Mouse (Mus musculus) forebrain, embryonic 14.5 days (tissue): ENCODE measurements at regions not wholly inside any gene's neighbourhood (a gene's known extent, or its start where the extent isn't known, plus 50 kb on each side); places are given as distances from the start of the nearest gene placed in this dataset.

Source experiments
- ATAC-seq: fragments of 200-750 bp; cut with Nextera tagmentation; 2 replicates; pipeline ENCODE4 v1.8.0; 2017; ENCODE audit warnings: mild to moderate bottlenecking, moderate library complexity
- DNase-seq: peaks from one replicate; pipeline ENCODE4 v3.0.0-alpha.2; 2015; ENCODE audit warnings: low spot score
- H3K27ac ChIP-seq: fragments of 300-500 bp; sonication (generic); 2 replicates; pipeline ENCODE4 v1.5.1; 2014; ENCODE audit warnings: low read depth, mild to moderate bottlenecking, control low read depth, low read length, moderate library complexity
- H3K27me3 ChIP-seq: fragments of 300-500 bp; sonication (generic); replicated peaks from 2 replicates; pipeline ENCODE4 v1.6.1; 2014; ENCODE audit warnings: low read length, control low read depth, mixed read lengths; ENCODE audit not compliant: control insufficient read depth, insufficient read depth
- H3K36me3 ChIP-seq: fragments of 300-500 bp; sonication (generic); 2 replicates; pipeline ENCODE4 v1.6.1; 2014; ENCODE audit warnings: low read length, control low read depth; ENCODE audit not compliant: control insufficient read depth, insufficient read depth
- H3K4me1 ChIP-seq: fragments of 300-500 bp; sonication (generic); 2 replicates; pipeline ENCODE4 v1.6.1; 2014; ENCODE audit warnings: antibody characterized with exemption, low read length, control low read depth; ENCODE audit not compliant: control insufficient read depth, insufficient read depth
- H3K4me2 ChIP-seq: fragments of 300-500 bp; sonication (generic); 2 replicates; pipeline ENCODE4 v1.6.1; 2014; ENCODE audit warnings: mild to moderate bottlenecking, control low read depth, low read length
- H3K4me3 ChIP-seq: fragments of 300-500 bp; sonication (generic); 2 replicates; pipeline ENCODE4 v1.5.1; 2014; ENCODE audit warnings: low read depth, low read length, control low read depth
- H3K9ac ChIP-seq: fragments of 300-500 bp; sonication (generic); 2 replicates; pipeline ENCODE4 v1.6.1; 2014; ENCODE audit warnings: mild to moderate bottlenecking, low read length, control low read depth, moderate library complexity
- H3K9me3 ChIP-seq: fragments of 300-500 bp; sonication (generic); replicated peaks from 2 replicates; pipeline ENCODE4 v1.6.1; 2016; ENCODE audit warnings: low read length, control low read depth, mixed read lengths; ENCODE audit not compliant: control insufficient read depth
- WGBS: fragments of 180-500 bp; shearing (Covaris S2); extraction: QIAGEN DNeasy Blood & Tissue Kit; methylation state at CpG from one replicate; pipeline ENCODE4 v1.1.7; 2014; 5-methylcytosine and 5-hydroxymethylcytosine counted together

DNA sequence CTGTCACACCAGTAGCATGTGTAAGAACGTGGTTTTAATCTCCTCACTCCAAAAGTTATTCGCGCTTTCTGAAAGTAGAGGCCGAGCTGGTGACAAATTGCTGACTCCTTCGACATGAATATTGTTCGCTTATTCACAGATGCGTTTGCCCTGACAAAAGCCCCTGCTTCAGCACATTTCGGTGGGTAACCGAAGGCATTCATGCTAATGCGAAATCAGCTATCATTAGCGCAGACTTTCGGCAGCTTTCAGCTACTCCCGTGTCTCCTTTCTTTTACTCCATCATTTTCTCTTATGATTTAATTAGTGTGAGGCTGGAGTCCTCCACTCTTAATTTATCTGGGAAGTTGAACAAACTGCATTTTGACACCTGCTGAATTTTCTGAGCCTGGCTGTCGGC lies 681.9 kb upstream of the Fam160b2 start:
- H3K4me2 ChIP-seq: no peak overlapping the region
- ATAC-seq: no peak
- H3K9me3 ChIP-seq: no peaks in the 10 kb centered on the region
- H3K27me3 ChIP-seq: no peaks in the 10 kb centered on the region
- no peak overlapping the region for H3K9ac ChIP-seq
- peak; percentile 28 for DNase-seq
- no peak overlapping the region for H3K27ac ChIP-seq
- peaks cover 2% of the 10 kb centered on the region; the same call in 1 of the 2 replicates for H3K4me1 ChIP-seq
- 35% methylated on average over 14 of the region's 14 CpGs for WGBS
- H3K36me3 ChIP-seq: no peaks in the 10 kb centered on the region
- H3K4me3 ChIP-seq: no peak overlapping the region

GRCm38 (mm10) chr14:71276309-71276791 lies 676.7 kb upstream of the Fam160b2 start:
- Histone ChIP-seq H3K4me3 (no peak overlapping the region), H3K9ac (no peak overlapping the region), H3K36me3 (no peaks in the 10 kb centered on the region), H3K9me3 (no peaks in the 10 kb centered on the region), H3K4me2 (peak overlapping the region; percentile 24; the same call in 1 of the 2 replicates), H3K27ac (no peak overlapping the region), H3K4me1 (peaks cover 8% of the 10 kb centered on the region; the same call in 1 of the 2 replicates), H3K27me3 (no peaks in the 10 kb centered on the region)
- DNase-seq (peak; percentile 83), ATAC-seq (peak; percentile 85)
- 4% methylated on average over 12 of the region's 12 CpGs for WGBS

- no peak overlapping the region for H3K4me2 ChIP-seq
- 96% methylated on average over 2 of the region's 2 CpGs for WGBS
- no peak for ATAC-seq
Observed at GRCm38 (mm10) chr14:71272470-71272869, 672.8 kb upstream of the Fam160b2 start.

GRCm38 (mm10) chr14:71257650-71258049 lies 658.0 kb upstream of the Fam160b2 start:
- DNase-seq: no peak
- H3K9ac ChIP-seq: no peak overlapping the region
- no peaks in the 10 kb centered on the region for H3K4me1 ChIP-seq
- no peaks in the 10 kb centered on the region for H3K36me3 ChIP-seq
- H3K27ac ChIP-seq: no peak overlapping the region
- no peaks in the 10 kb centered on the region for H3K9me3 ChIP-seq
- H3K4me2 ChIP-seq: no peak overlapping the region
- H3K4me3 ChIP-seq: no peak overlapping the region
- H3K27me3 ChIP-seq: no peaks in the 10 kb centered on the region
- 82% methylated on average over 4 of the region's 4 CpGs for WGBS
- no peak for ATAC-seq

More at GRCm38 (mm10) chr14:71272470-71272869, 672.8 kb upstream of the Fam160b2 start:
- Histone ChIP-seq H3K27ac (no peak overlapping the region), H3K4me3 (no peak overlapping the region), H3K9me3 (no peaks in the 10 kb centered on the region), H3K9ac (no peak overlapping the region), H3K4me1 (peaks cover 8% of the 10 kb centered on the region; the same call in 1 of the 2 replicates), H3K27me3 (no peaks in the 10 kb centered on the region), H3K36me3 (no peaks in the 10 kb centered on the region)
- DNase-seq: no peak

DNA sequence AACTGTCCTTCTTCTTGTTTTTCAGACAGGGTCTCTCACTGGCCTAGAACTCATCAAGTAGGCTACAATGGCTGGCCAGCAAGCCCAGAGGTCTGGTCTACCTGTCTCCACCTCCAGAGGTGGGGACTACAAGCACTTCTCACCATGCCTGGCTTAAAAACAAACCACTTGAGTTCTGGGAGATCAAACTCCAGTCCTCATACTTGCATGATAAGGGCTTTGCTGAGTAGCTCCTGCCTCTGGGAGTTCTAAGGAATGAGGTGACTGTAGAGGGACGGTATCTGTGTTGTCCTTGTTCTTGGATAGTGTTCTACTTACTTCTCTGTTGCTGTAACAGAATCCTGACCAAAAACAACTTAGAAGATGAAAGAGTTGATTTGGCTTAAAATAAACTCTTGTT lies 654.6 kb upstream of the Fam160b2 start:
- Histone ChIP-seq H3K4me2 (no peak overlapping the region), H3K27me3 (no peaks in the 10 kb centered on the region), H3K36me3 (no peaks in the 10 kb centered on the region), H3K4me1 (no peaks in the 10 kb centered on the region), H3K4me3 (no peak overlapping the region), H3K9ac (no peak overlapping the region), H3K9me3 (no peaks in the 10 kb centered on the region), H3K27ac (no peak overlapping the region)
- DNase-seq: no peak
- no peak for ATAC-seq
- WGBS: 94% methylated on average over 1 of the region's 1 CpGs

- H3K4me3 ChIP-seq: no peak overlapping the region
- H3K27ac ChIP-seq: no peak overlapping the region
- no peaks in the 10 kb centered on the region for H3K9me3 ChIP-seq
- H3K4me2 ChIP-seq: no peak overlapping the region
- H3K4me1 ChIP-seq: no peaks in the 10 kb centered on the region
- no peak for ATAC-seq
- no peaks in the 10 kb centered on the region for H3K36me3 ChIP-seq
- no peak for DNase-seq
- H3K9ac ChIP-seq: no peak overlapping the region
- 85% methylated on average over 3 of the region's 3 CpGs for WGBS
- H3K27me3 ChIP-seq: no peaks in the 10 kb centered on the region
Observed at GRCm38 (mm10) chr14:71252136-71252535, 652.5 kb upstream of the Fam160b2 start.

- H3K36me3 ChIP-seq: no peaks in the 10 kb centered on the region
- DNase-seq: no peak
- no peak overlapping the region for H3K27ac ChIP-seq
- H3K4me3 ChIP-seq: no peak overlapping the region
- no peaks in the 10 kb centered on the region for H3K27me3 ChIP-seq
- no peaks in the 10 kb centered on the region for H3K4me1 ChIP-seq
- no peak overlapping the region for H3K9ac ChIP-seq
- no peak overlapping the region for H3K4me2 ChIP-seq
- ATAC-seq: no peak
- WGBS: 76% methylated on average over 1 of the region's 1 CpGs
- H3K9me3 ChIP-seq: no peaks in the 10 kb centered on the region
Observed at GRCm38 (mm10) chr14:71251116-71251515, 651.5 kb upstream of the Fam160b2 start.

DNA sequence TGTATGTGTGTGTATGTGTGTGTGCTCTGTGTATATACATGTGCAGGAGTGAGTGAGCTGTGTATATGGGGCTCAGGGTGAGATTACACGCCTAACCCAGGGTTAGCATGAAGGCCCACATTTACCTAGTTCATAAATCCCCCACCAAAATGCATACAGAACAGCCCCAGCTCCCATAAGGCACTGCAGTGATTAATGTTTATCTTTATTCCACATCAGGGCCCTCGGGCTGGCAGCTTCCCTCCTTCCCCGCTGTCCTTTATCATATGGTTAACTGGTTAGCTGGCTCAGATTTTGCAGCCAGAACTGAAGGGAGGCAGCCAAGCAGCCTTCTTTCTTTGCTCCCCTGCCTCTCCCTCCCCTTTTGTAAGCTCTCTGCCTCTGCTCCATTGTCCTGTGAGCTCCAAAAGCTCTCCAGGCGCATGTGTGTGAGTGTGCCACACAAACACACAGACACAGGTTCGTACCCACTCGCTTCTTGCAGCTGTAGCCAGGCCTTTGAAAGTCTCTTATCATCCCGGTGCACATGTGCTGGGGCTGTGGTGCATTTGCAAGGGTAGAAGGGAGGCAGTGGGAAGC lies 649.8 kb upstream of the Fam160b2 start:
- no peak overlapping the region for H3K4me3 ChIP-seq
- no peak overlapping the region for H3K4me2 ChIP-seq
- H3K36me3 ChIP-seq: no peaks in the 10 kb centered on the region
- H3K4me1 ChIP-seq: no peaks in the 10 kb centered on the region
- WGBS: 24% methylated on average over 7 of the region's 7 CpGs
- DNase-seq (peak; percentile 69), ATAC-seq (peak; percentile 63)
- H3K27ac ChIP-seq: no peak overlapping the region
- H3K9ac ChIP-seq: no peak overlapping the region
- H3K9me3 ChIP-seq: no peaks in the 10 kb centered on the region
- no peaks in the 10 kb centered on the region for H3K27me3 ChIP-seq

DNA sequence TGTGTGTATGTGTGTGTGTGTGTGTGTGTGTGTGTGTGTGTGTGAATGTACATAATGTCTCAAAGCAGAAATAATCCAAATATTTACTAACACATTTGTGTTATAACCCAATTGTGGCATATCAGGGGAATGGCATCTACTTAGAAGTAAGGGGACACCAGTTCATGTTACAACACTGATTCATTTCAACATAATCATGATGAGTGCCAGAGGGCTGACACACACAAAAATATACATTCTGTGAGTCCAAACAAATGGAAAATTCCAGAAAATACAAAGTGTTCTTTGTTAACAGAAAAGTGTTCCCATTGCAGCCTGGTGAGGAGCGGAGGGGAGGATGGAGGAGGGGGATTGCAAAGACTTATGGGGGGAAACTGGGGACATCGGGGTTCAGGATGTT lies 648.9 kb upstream of the Fam160b2 start:
- Histone ChIP-seq H3K4me1 (no peaks in the 10 kb centered on the region), H3K9ac (no peak overlapping the region), H3K4me2 (no peak overlapping the region), H3K27ac (no peak overlapping the region), H3K4me3 (no peak overlapping the region), H3K27me3 (no peaks in the 10 kb centered on the region), H3K36me3 (no peaks in the 10 kb centered on the region), H3K9me3 (no peaks in the 10 kb centered on the region)
- WGBS: 94% methylated on average over 2 of the region's 2 CpGs
- ATAC-seq (no peak), DNase-seq (no peak)
